Mouse (Mus musculus) midbrain, embryonic 10.5 days (tissue): ENCODE data around the gene Mtor. TPM values are rescaled to one million over a fixed set of nuclear protein-coding genes. Genes with fewer than 3 reads are reported as not detected.

Experiments
- DNase-seq: peaks from one replicate; pipeline ENCODE4 v3.0.0-alpha.2; 2017; ENCODE audit warnings: low spot score
- H3K27ac ChIP-seq: fragments of 300-500 bp; sonication (generic); replicated peaks from 2 replicates; pipeline ENCODE4 v1.5.1; 2016; ENCODE audit warnings: mild to moderate bottlenecking
- H3K27me3 ChIP-seq: fragments of 300-500 bp; sonication (generic); 2 replicates; pipeline ENCODE4 v1.6.1; 2016; ENCODE audit warnings: low read depth, mild to moderate bottlenecking; ENCODE audit not compliant: poor library complexity, severe bottlenecking
- H3K36me3 ChIP-seq: fragments of 300-500 bp; sonication (generic); 2 replicates; pipeline ENCODE4 v1.6.1; 2016; ENCODE audit warnings: mild to moderate bottlenecking, moderate library complexity
- H3K4me1 ChIP-seq: fragments of 300-500 bp; sonication (generic); 2 replicates; pipeline ENCODE4 v1.6.1; 2016
- H3K4me3 ChIP-seq: fragments of 300-500 bp; sonication (generic); 2 replicates; pipeline ENCODE4 v1.5.1; 2016; ENCODE audit warnings: mild to moderate bottlenecking, moderate library complexity
- H3K9me3 ChIP-seq: fragments of 300-500 bp; sonication (generic); replicated peaks from 2 replicates; pipeline ENCODE4 v1.6.1; 2016; ENCODE audit warnings: mild to moderate bottlenecking
- WGBS: fragments of 180-500 bp; shearing (Covaris S2); methylation state at CpG from one replicate; pipeline ENCODE4 v1.1.7; 2016; 5-methylcytosine and 5-hydroxymethylcytosine counted together
- polyA plus RNA-seq: library from polyadenylated mRNA; unstranded; fragments of >200 nt; fragmentation: Nextera tagmentation; extraction: Ambion mirVana; gene quantifications from 2 replicates; pipeline ENCODE4 v1.2.1, GENCODE M21; 2016

Gene Mtor
- polyA plus RNA-seq, 1 experiment from 2014 or later, result 20.8 TPM

- H3K36me3 ChIP-seq, result peaks cover 96% of the 10 kb centered on the region
- WGBS, result 92% methylated on average over 6 of the region's 6 CpGs
- H3K4me1 ChIP-seq, result no peaks in the 10 kb centered on the region
- no peak overlapping the region for H3K27ac ChIP-seq
- no peak for DNase-seq
- H3K27me3 ChIP-seq, result no peaks in the 10 kb centered on the region
- no peaks in the 10 kb centered on the region for H3K9me3 ChIP-seq
- H3K4me3 ChIP-seq, result no peak overlapping the region
Observed at GRCm38 (mm10) chr4:148530778-148531177, 82.4 kb downstream of the Mtor start.

GRCm38 (mm10) chr4:148531341-148531740, 82.9 kb downstream of the Mtor start:
- no peaks in the 10 kb centered on the region for H3K4me1 ChIP-seq
- no peaks in the 10 kb centered on the region for H3K9me3 ChIP-seq
- DNase-seq, result no peak
- 82% methylated on average over 4 of the region's 4 CpGs for WGBS
- no peaks in the 10 kb centered on the region for H3K27me3 ChIP-seq
- H3K36me3 ChIP-seq, result peaks cover 96% of the 10 kb centered on the region
- no peak overlapping the region for H3K27ac ChIP-seq
- H3K4me3 ChIP-seq, result no peak overlapping the region

- no peak overlapping the region for H3K27ac ChIP-seq
- H3K36me3 ChIP-seq, result peaks cover 96% of the 10 kb centered on the region
- H3K4me3 ChIP-seq, result no peak overlapping the region
- WGBS, result 94% methylated on average over 3 of the region's 3 CpGs
- DNase-seq, result no peak
- H3K9me3 ChIP-seq, result no peaks in the 10 kb centered on the region
- H3K4me1 ChIP-seq, result no peaks in the 10 kb centered on the region
- no peaks in the 10 kb centered on the region for H3K27me3 ChIP-seq
Observed at GRCm38 (mm10) chr4:148532516-148532915, 84.1 kb downstream of the Mtor start.

- peaks cover 97% of the 10 kb centered on the region for H3K36me3 ChIP-seq
- 91% methylated on average over 12 of the region's 12 CpGs for WGBS
- no peak overlapping the region for H3K27ac ChIP-seq
- no peaks in the 10 kb centered on the region for H3K4me1 ChIP-seq
- H3K4me3 ChIP-seq, result no peak overlapping the region
- H3K9me3 ChIP-seq, result no peaks in the 10 kb centered on the region
- DNase-seq, result no peak
- H3K27me3 ChIP-seq, result no peaks in the 10 kb centered on the region
Observed at GRCm38 (mm10) chr4:148533613-148534328, 85.4 kb downstream of the Mtor start.

- Histone ChIP-seq H3K4me3 (no peak overlapping the region), H3K4me1 (no peaks in the 10 kb centered on the region), H3K27ac (no peak overlapping the region), H3K36me3 (peaks cover 100% of the 10 kb centered on the region), H3K9me3 (no peaks in the 10 kb centered on the region), H3K27me3 (no peaks in the 10 kb centered on the region)
- WGBS, result 93% methylated on average over 3 of the region's 3 CpGs
- DNase-seq, result no peak
Observed at GRCm38 (mm10) chr4:148535876-148536275, 87.5 kb downstream of the Mtor start.

- Histone ChIP-seq H3K9me3 (no peaks in the 10 kb centered on the region), H3K27me3 (no peaks in the 10 kb centered on the region), H3K4me1 (no peaks in the 10 kb centered on the region), H3K4me3 (no peak overlapping the region), H3K27ac (no peak overlapping the region), H3K36me3 (peaks cover 99% of the 10 kb centered on the region)
- WGBS, result 91% methylated on average over 4 of the region's 4 CpGs
- no peak for DNase-seq
Observed at GRCm38 (mm10) chr4:148549106-148549505, 100.7 kb downstream of the Mtor start.

- no peak for DNase-seq
- H3K36me3 ChIP-seq, result peaks cover 84% of the 10 kb centered on the region
- 32% methylated on average over 6 of the region's 6 CpGs for WGBS
- no peaks in the 10 kb centered on the region for H3K9me3 ChIP-seq
- peaks cover 16% of the 10 kb centered on the region for H3K4me1 ChIP-seq
- H3K27me3 ChIP-seq, result no peaks in the 10 kb centered on the region
- H3K4me3 ChIP-seq, result peak overlapping the region; percentile 72
- peak overlapping the region; percentile 95 for H3K27ac ChIP-seq
Observed at GRCm38 (mm10) chr4:148557766-148558165, 109.4 kb downstream of the Mtor start.

- H3K9me3 ChIP-seq, result no peaks in the 10 kb centered on the region
- H3K36me3 ChIP-seq, result peaks cover 84% of the 10 kb centered on the region
- DNase-seq, result peak; percentile 92
- peaks cover 16% of the 10 kb centered on the region for H3K4me1 ChIP-seq
- WGBS, result under 1% methylated on average over 63 of the region's 63 CpGs
- no peaks in the 10 kb centered on the region for H3K27me3 ChIP-seq
- H3K27ac ChIP-seq, result peak within 1 kb of the TSS; percentile 95
- H3K4me3 ChIP-seq, result peak within 1 kb of the TSS; percentile 72
Observed at GRCm38 (mm10) chr4:148558297-148559000, 110.0 kb downstream of the Mtor start, which contains the start of gene Exosc10. Gene Exosc10 (plus strand): TSS chr4:148558429.

GRCm38 (mm10) chr4:148562676-148563075, 114.3 kb downstream of the Mtor start:
- Histone ChIP-seq H3K27me3 (no peaks in the 10 kb centered on the region), H3K36me3 (peaks cover 84% of the 10 kb centered on the region), H3K27ac (no peak overlapping the region), H3K4me1 (peaks cover 15% of the 10 kb centered on the region), H3K4me3 (no peak overlapping the region), H3K9me3 (no peaks in the 10 kb centered on the region)
- DNase-seq, result no peak
- 94% methylated on average over 17 of the region's 17 CpGs for WGBS

- peaks cover 94% of the 10 kb centered on the region for H3K36me3 ChIP-seq
- WGBS, result 97% methylated on average over 12 of the region's 12 CpGs
- no peaks in the 10 kb centered on the region for H3K9me3 ChIP-seq
- H3K4me3 ChIP-seq, result no peak overlapping the region
- no peak overlapping the region for H3K27ac ChIP-seq
- H3K4me1 ChIP-seq, result peaks cover 10% of the 10 kb centered on the region
- DNase-seq, result no peak
- H3K27me3 ChIP-seq, result no peaks in the 10 kb centered on the region
Observed at GRCm38 (mm10) chr4:148563595-148563994, 115.2 kb downstream of the Mtor start.

- Histone ChIP-seq H3K4me1 (no peaks in the 10 kb centered on the region), H3K27ac (no peak overlapping the region), H3K36me3 (peaks cover 100% of the 10 kb centered on the region), H3K27me3 (no peaks in the 10 kb centered on the region), H3K4me3 (no peak overlapping the region), H3K9me3 (no peaks in the 10 kb centered on the region)
- 91% methylated on average over 10 of the region's 10 CpGs for WGBS
- DNase-seq, result no peak
Observed at GRCm38 (mm10) chr4:148570138-148570537, 121.7 kb downstream of the Mtor start.

- DNase-seq, result no peak
- H3K4me3 ChIP-seq, result no peak overlapping the region
- H3K27ac ChIP-seq, result no peak overlapping the region
- no peaks in the 10 kb centered on the region for H3K9me3 ChIP-seq
- H3K27me3 ChIP-seq, result no peaks in the 10 kb centered on the region
- no peaks in the 10 kb centered on the region for H3K4me1 ChIP-seq
- H3K36me3 ChIP-seq, result peaks cover 100% of the 10 kb centered on the region
- WGBS, result 96% methylated on average over 9 of the region's 9 CpGs
Observed at GRCm38 (mm10) chr4:148570693-148571295, 122.4 kb downstream of the Mtor start.

- no peak for DNase-seq
- H3K4me1 ChIP-seq, result no peaks in the 10 kb centered on the region
- 93% methylated on average over 7 of the region's 7 CpGs for WGBS
- no peaks in the 10 kb centered on the region for H3K9me3 ChIP-seq
- H3K36me3 ChIP-seq, result peaks cover 100% of the 10 kb centered on the region
- H3K27me3 ChIP-seq, result no peaks in the 10 kb centered on the region
- no peak overlapping the region for H3K4me3 ChIP-seq
- H3K27ac ChIP-seq, result no peak overlapping the region
Observed at GRCm38 (mm10) chr4:148573222-148573621, 124.8 kb downstream of the Mtor start.
